Mouse (Mus musculus) limb, embryonic 13.5 days (tissue): ENCODE measurements around the gene Cc2d1a. TPM values are rescaled to one million over a fixed set of nuclear protein-coding genes. Genes with fewer than 3 reads are reported as not detected.

Experiments used
- ATAC-seq: fragments of 200-750 bp; cut with Nextera tagmentation; 2 replicates; pipeline ENCODE4 v1.8.0; 2017; ENCODE audit warnings: low read depth, moderate number of reproducible peaks, moderate TSS enrichment; ENCODE audit not compliant: low FRiP score
- H3K27ac ChIP-seq: fragments of 300-500 bp; sonication (generic); 2 replicates; pipeline ENCODE4 v1.5.1; 2015; ENCODE audit warnings: inconsistent platforms, mild to moderate bottlenecking, moderate library complexity
- H3K27me3 ChIP-seq: fragments of 300-500 bp; sonication (generic); 2 replicates; pipeline ENCODE4 v1.6.1; 2015; ENCODE audit warnings: mild to moderate bottlenecking, inconsistent platforms
- H3K36me3 ChIP-seq: fragments of 300-500 bp; sonication (generic); 2 replicates; pipeline ENCODE4 v1.6.1; 2015; ENCODE audit warnings: inconsistent platforms, mild to moderate bottlenecking, moderate library complexity
- H3K4me1 ChIP-seq: fragments of 300-500 bp; sonication (generic); 2 replicates; pipeline ENCODE4 v1.6.1; 2015; ENCODE audit warnings: inconsistent platforms
- H3K4me2 ChIP-seq: fragments of 300-500 bp; sonication (generic); replicated peaks from 2 replicates; pipeline ENCODE4 v1.6.1; 2015; ENCODE audit warnings: inconsistent platforms, mild to moderate bottlenecking, moderate library complexity
- H3K4me3 ChIP-seq: fragments of 300-500 bp; sonication (generic); 2 replicates; pipeline ENCODE4 v1.5.1; 2015; ENCODE audit warnings: moderate library complexity, mild to moderate bottlenecking, inconsistent platforms
- H3K9ac ChIP-seq: fragments of 300-500 bp; sonication (generic); 2 replicates; pipeline ENCODE4 v1.6.1; 2015; ENCODE audit warnings: mild to moderate bottlenecking, inconsistent platforms
- H3K9me3 ChIP-seq: fragments of 300-500 bp; sonication (generic); 2 replicates; pipeline ENCODE4 v1.6.1; 2016; ENCODE audit warnings: inconsistent platforms
- WGBS: fragments of 180-500 bp; shearing (Covaris S2); methylation state at CpG from one replicate; pipeline ENCODE4 v1.1.7; 2015; 5-methylcytosine and 5-hydroxymethylcytosine counted together
- microRNA counts: library from miRNA; unstranded; fragments of <30 nt; microRNA quantifications from one replicate; lab custom pipeline; 2016
- microRNA-seq: library from miRNA; unstranded; fragments of <30 nt; microRNA quantifications from one replicate; pipeline ENCODE4, GENCODE M21; 2016
- polyA plus RNA-seq: library from polyadenylated mRNA; unstranded; fragments of >200 nt; fragmentation: Nextera tagmentation; extraction: Ambion mirVana; gene quantifications from 2 replicates; pipeline ENCODE4 v1.2.1, GENCODE M21; 2015

Cc2d1a gene
- polyA plus RNA-seq, 1 experiment from 2014 or later, result 29.3 TPM

DNA sequence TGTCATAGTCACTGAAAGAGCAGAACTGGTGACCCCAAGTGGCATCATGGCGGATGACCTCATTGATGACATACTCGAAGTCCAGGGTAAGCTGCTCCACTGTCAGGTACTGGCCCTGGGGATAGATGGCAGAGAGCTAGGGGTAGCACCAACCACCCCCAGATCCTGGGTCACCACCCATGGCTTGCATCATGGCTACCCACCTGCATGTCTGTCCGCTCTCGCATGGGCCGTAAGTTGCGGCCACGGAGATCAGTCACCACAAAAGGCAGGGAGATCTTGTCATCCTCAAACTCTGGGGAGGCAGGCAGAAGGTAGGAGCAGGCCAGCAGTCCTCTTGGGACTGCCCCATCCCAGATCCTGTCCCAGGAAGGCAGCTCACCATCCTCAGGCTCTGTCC is 49.4 kb downstream of the Cc2d1a start:
- no peak overlapping the region for H3K4me3 ChIP-seq
- H3K27me3 ChIP-seq, result no peaks in the 10 kb centered on the region
- peaks cover 19% of the 10 kb centered on the region for H3K4me1 ChIP-seq
- no peak overlapping the region for H3K4me2 ChIP-seq
- WGBS, result 94% methylated on average over 7 of the region's 7 CpGs
- H3K9me3 ChIP-seq, result no peaks in the 10 kb centered on the region
- peaks cover 85% of the 10 kb centered on the region for H3K36me3 ChIP-seq
- H3K27ac ChIP-seq, result no peak overlapping the region
- H3K9ac ChIP-seq, result no peak overlapping the region
- ATAC-seq, result no peak

DNA sequence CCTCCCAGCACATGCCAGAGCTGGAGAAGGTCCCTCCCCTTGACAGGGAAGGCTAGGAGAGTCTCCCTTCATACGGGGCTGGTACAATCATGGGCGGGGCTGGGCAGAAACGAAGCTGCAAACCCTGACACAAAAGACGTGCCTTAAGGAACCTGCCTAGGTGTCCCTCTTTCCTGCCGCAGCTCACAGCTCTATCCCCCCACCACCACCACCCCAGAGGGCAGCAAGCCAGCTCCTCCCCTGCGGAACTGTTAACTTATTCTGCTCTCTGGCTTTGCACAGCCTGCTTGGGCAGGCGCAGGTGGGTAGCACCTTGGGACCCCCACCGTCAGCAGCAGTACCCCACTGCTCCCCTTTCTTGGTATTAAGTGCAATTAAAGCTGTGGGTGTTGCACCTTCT is 51.7 kb downstream of the Cc2d1a start:
- Histone ChIP-seq H3K27ac (no peak overlapping the region), H3K4me3 (no peak overlapping the region), H3K36me3 (peaks cover 93% of the 10 kb centered on the region), H3K27me3 (no peaks in the 10 kb centered on the region), H3K9me3 (no peaks in the 10 kb centered on the region), H3K4me1 (no peaks in the 10 kb centered on the region), H3K9ac (no peak overlapping the region), H3K4me2 (no peak overlapping the region)
- no peak for ATAC-seq
- WGBS, result 73% methylated on average over 8 of the region's 8 CpGs

DNA sequence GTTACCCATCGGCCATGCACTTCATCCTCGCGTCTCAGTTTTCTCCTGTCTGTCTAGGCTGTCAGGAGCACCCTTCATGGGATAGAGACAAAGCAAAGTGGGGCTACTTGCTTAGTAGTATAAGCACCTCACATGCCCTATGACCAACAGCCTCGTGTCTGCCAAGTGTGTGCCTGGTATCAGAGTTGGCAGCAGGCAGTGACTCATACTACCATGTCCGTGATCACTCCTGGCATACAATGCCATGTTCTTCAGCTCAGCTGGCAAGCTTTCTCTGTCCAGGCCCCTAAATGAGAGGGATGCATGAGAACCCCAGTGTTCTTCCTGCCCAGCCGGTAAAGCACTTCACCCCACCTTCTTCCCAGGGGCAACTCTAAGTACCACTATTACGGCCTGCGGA is 57.2 kb downstream of the Cc2d1a start:
- no peak for ATAC-seq
- Histone ChIP-seq H3K4me1 (no peaks in the 10 kb centered on the region), H3K27ac (no peak overlapping the region; the same call in 1 of the 2 replicates), H3K4me2 (no peak overlapping the region), H3K27me3 (no peaks in the 10 kb centered on the region), H3K9ac (no peak overlapping the region), H3K4me3 (no peak overlapping the region), H3K9me3 (no peaks in the 10 kb centered on the region), H3K36me3 (peaks cover 96% of the 10 kb centered on the region)
- 90% methylated on average over 8 of the region's 8 CpGs for WGBS

DNA sequence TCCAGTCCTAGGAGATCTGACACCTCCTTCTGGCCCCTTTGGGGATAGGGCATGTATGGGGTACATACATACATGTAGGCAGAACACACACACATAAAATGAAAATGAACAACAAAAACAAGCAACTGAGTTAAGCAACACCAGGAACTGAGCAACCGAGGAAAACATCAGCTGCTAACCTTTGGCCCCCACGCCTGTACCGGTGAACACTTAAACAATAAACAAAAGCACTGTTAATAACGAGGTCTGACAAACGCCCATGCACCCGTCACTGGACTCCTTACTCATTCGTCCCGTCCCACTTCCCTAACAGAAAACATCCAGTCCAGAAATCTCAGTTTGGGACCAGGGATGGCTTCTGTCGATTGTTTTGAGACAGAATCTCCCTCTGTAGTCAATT is 58.5 kb downstream of the Cc2d1a start:
- Histone ChIP-seq H3K27ac (no peak overlapping the region), H3K9me3 (no peaks in the 10 kb centered on the region), H3K4me2 (no peak overlapping the region), H3K4me3 (no peak overlapping the region), H3K4me1 (peaks cover 4% of the 10 kb centered on the region), H3K27me3 (no peaks in the 10 kb centered on the region), H3K36me3 (peaks cover 96% of the 10 kb centered on the region), H3K9ac (no peak overlapping the region)
- ATAC-seq, result no peak
- WGBS, result 71% methylated on average over 9 of the region's 9 CpGs

DNA sequence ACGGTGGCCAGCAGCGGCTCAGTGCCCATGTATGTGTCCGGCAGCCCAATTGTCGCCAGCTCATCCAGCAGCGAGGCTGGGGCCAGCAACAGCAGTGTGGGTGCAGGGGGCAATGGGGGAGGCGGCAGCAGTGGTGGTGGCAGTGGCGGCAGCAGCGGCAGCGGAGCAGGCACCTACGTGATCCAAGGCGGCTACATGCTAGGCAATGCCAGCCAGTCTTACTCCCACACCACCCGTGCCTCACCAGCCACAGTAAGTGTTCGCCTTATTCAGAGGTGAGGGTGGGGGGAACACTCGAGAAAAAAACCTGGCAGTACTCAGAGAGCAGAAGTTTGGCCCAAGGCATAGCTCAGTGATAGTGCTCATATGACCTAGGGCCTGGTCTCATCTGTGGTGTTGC is 59.9 kb downstream of the Cc2d1a start:
- 94% methylated on average over 14 of the region's 14 CpGs for WGBS

DNA sequence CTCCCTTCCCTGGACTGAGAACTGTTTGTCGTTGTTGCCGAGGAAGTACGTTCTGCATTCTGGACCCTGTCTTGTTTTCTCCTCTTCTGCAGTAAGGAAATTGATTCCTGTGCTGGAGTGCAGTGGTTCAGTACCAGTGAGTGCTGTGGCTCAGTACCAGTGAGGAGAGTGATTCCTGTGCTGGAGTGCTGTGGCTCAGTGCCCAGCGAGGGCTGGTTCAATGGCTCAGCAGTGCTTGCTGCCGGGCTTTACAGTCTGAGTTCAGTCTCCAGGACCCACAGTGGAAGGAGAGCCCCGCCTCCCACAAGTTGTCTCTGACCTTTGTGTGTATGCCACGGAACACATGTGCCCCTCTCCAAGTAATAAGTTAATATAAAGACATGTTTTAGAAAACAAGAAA is 60.6 kb downstream of the Cc2d1a start:
- 86% methylated on average over 7 of the region's 7 CpGs for WGBS
- H3K4me3 ChIP-seq, result no peak overlapping the region
- H3K4me2 ChIP-seq, result no peak overlapping the region
- no peak overlapping the region for H3K9ac ChIP-seq
- no peak for ATAC-seq
- no peaks in the 10 kb centered on the region for H3K9me3 ChIP-seq
- H3K27ac ChIP-seq, result no peak overlapping the region
- peaks cover 11% of the 10 kb centered on the region for H3K4me1 ChIP-seq
- peaks cover 96% of the 10 kb centered on the region for H3K36me3 ChIP-seq
- no peaks in the 10 kb centered on the region for H3K27me3 ChIP-seq

More for the DNA sequence above, 59.9 kb downstream of the Cc2d1a start:
- Histone ChIP-seq H3K9me3 (no peaks in the 10 kb centered on the region), H3K27me3 (no peaks in the 10 kb centered on the region), H3K9ac (no peak overlapping the region), H3K36me3 (peaks cover 96% of the 10 kb centered on the region), H3K27ac (no peak overlapping the region), H3K4me3 (no peak overlapping the region), H3K4me2 (no peak overlapping the region), H3K4me1 (peaks cover 11% of the 10 kb centered on the region)
- ATAC-seq, result no peak

DNA sequence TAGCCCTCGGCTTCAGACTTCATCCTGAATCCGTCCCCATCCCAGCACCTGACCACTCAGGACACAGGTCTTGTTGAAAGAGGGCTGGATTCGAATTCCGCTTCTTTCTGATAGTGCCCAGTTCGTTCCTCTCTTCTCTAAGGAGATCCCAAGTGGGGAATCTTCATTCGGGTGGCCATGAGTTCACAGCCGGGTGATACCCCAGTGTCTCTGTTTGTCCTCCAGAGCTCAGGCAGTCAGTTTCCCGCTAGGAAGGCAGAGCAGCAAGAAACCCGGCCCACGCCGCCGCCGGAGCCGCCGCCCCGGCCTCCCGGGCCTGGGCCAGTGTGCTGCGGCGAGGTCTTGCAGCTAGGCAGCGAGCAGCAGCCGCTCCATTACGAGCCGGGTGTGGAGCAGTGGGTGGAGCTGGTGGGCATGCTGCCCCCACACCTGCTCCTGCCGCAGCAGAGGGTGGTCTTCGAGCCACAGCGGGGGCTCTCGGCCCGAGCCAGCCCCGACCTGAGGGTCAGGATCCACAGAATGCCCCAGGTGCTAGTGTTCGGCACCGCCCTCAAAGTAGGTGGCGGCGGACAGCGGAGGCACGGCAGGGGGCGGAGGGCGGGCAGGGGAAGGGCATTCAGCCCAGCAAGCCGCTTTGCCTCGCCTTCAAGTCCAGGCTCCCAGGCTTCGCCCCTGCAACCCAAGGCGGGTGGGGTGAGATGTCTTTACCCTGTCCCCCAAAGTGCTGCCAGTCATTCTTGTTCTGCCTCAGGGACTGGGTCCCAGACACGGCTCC is 63.2 kb downstream of the Cc2d1a start:
- Histone ChIP-seq H3K9me3 (no peaks in the 10 kb centered on the region), H3K4me2 (peak overlapping the region; percentile 38), H3K36me3 (peaks cover 97% of the 10 kb centered on the region), H3K9ac (peak overlapping the region; percentile 45; the same call in 1 of the 2 replicates), H3K27ac (no peak overlapping the region), H3K4me3 (no peak overlapping the region), H3K4me1 (peaks cover 11% of the 10 kb centered on the region), H3K27me3 (no peaks in the 10 kb centered on the region)
- ATAC-seq, result no peak
- WGBS, result 42% methylated on average over 42 of the region's 42 CpGs

DNA sequence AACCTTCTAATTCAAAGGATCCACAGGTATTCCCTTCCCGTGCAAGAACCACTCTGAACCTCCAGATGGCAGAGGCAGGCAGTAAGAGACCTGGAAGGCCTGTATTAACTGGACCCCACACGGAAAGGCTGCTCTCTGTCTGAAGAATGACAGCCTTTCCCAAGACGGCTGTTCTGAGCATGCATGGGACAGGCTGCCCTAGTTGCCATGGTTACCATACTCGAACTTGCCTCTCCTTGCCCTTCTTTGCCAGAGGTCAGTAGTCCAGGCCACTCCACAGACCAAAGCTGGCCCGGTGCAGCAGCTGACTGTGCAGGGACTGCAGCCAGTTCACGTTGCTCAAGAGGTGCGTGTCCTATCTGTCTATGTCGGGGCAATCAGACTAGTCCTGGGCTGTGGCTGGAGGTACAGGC is 63.9 kb downstream of the Cc2d1a start:
- no peaks in the 10 kb centered on the region for H3K27me3 ChIP-seq
- no peak overlapping the region for H3K4me3 ChIP-seq
- H3K4me2 ChIP-seq, result no peak overlapping the region
- peak overlapping the region; percentile 45; the same call in 1 of the 2 replicates for H3K9ac ChIP-seq
- ATAC-seq, result no peak
- H3K27ac ChIP-seq, result no peak overlapping the region
- no peaks in the 10 kb centered on the region for H3K9me3 ChIP-seq
- peaks cover 96% of the 10 kb centered on the region for H3K36me3 ChIP-seq
- WGBS, result 29% methylated on average over 8 of the region's 8 CpGs
- peaks cover 11% of the 10 kb centered on the region for H3K4me1 ChIP-seq

MicroRNA genes within 50 kb of the gene (microRNA counts, 519-probe panel; counts per million panel counts)
- 3,015 counts per million, percentile 50 among the panel's probes with 10 or more counts for microRNA mmu-miR-181c (lab: Ali Mortazavi, UCI)
- 2,734 counts per million, percentile 43 among the panel's probes with 10 or more counts for microRNA mmu-miR-709 (lab: Ali Mortazavi, UCI)

Small RNA genes within 50 kb of the gene (microRNA-seq; reads per million reads assigned to microRNA genes)
- gene Gm25110 (not detected), gene Mir181c (6,834 reads per million, percentile 93 among the genes with 10 or more reads in this experiment), gene Mir181d (3,666 reads per million, percentile 88 among the genes with 10 or more reads in this experiment), gene Mir709 (not detected)

Other genes starting within 250 kb of the Cc2d1a start
- gene Adgrl1, start 247.8 kb downstream of the Cc2d1a start, polyA plus RNA-seq, result 28.1 and 29.3 TPM in 2 replicates
- gene Gm10644, start 192.7 kb downstream of the Cc2d1a start, polyA plus RNA-seq, result 0.40 and 0.43 TPM in 2 replicates
- gene Asf1b, start 192.4 kb downstream of the Cc2d1a start, polyA plus RNA-seq, result 51.4 and 52.9 TPM in 2 replicates
- gene Prkaca, start 174.9 kb downstream of the Cc2d1a start, polyA plus RNA-seq, result 169 and 174 TPM in 2 replicates
- 12.3 and 12.4 TPM in 2 replicates for gene Samd1, start 150.3 kb downstream of the Cc2d1a start, polyA plus RNA-seq
- 1.3 and 1.4 TPM in 2 replicates for gene 1700067K01Rik, start 146.4 kb downstream of the Cc2d1a start, polyA plus RNA-seq
- gene 2210011C24Rik, start 135.8 kb downstream of the Cc2d1a start, polyA plus RNA-seq, result 0.22 and 0.31 TPM in 2 replicates
- gene Palm3, start 126.5 kb downstream of the Cc2d1a start, polyA plus RNA-seq, result 6.6 and 7.6 TPM in 2 replicates
- 0.98 and 1.1 TPM in 2 replicates for gene Il27ra, start 105.3 kb downstream of the Cc2d1a start, polyA plus RNA-seq
- not detected in 2 replicates for gene Rln3, start 102.9 kb downstream of the Cc2d1a start, polyA plus RNA-seq
- 1.5 and 1.6 TPM in 2 replicates for gene Gm10643, start 82.8 kb downstream of the Cc2d1a start, polyA plus RNA-seq
- 9.5 and 10.1 TPM in 2 replicates for gene Rfx1, start 81.1 kb downstream of the Cc2d1a start, polyA plus RNA-seq
- gene Dcaf15, start 43.2 kb downstream of the Cc2d1a start, polyA plus RNA-seq, result 12.4 and 13.3 TPM in 2 replicates
- 1.9 and 2.2 TPM in 2 replicates for gene Podnl1, start 21.9 kb downstream of the Cc2d1a start, polyA plus RNA-seq
- 1.6 and 2.0 TPM in 2 replicates for gene 4930432K21Rik, start 89 bp upstream of the Cc2d1a start, polyA plus RNA-seq
- 5.7 TPM in 2 replicates for gene Nanos3, start 37.3 kb upstream of the Cc2d1a start, polyA plus RNA-seq
- gene Zswim4, start 89.1 kb upstream of the Cc2d1a start, polyA plus RNA-seq, result 23.5 and 23.9 TPM in 2 replicates
- 325 and 338 TPM in 2 replicates for gene D8Ertd738e, start 101.8 kb upstream of the Cc2d1a start, polyA plus RNA-seq
- gene Mri1, start 109.4 kb upstream of the Cc2d1a start, polyA plus RNA-seq, result 70.9 and 73.9 TPM in 2 replicates
- gene Ccdc130, start 122.4 kb upstream of the Cc2d1a start, polyA plus RNA-seq, result 18.0 and 21.0 TPM in 2 replicates
- 9.3 and 10.4 TPM in 2 replicates for gene Cacna1a, start 240.5 kb upstream of the Cc2d1a start, polyA plus RNA-seq